9 mouse cellular contexts compared by ENCODE assay signal in the genomic region with DNA sequence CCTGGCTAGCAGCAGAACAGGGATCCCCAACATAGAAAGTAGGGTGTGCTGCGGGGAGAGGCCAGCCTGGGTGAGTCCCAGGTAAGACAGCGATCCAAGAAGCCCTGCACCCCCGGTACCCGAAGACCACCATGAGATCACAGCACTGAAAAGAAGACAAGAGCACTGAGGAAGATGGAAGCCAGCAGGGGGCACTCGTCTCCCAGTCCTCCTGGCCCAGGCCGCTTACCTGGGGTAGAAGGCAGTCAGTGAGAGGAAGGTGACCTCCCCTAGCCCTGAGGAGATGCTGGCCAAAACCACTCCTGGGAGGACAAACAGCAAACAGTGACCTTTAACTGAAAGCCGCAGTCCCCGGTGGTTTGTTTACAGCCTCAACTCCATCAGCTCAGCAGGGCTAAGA. TPM values are rescaled to one million over a fixed set of nuclear protein-coding genes. Genes with fewer than 3 reads are reported as not detected.
DNase-seq lines count a peak whose midpoint lies in the region; ATAC-seq and TF ChIP-seq lines count a peak whose summit lies in the region.
"Had no signal": no experiment of that assay in that cellular context is flagged by ENCODE, and none has a peak within 500 bp of the region (broad histone marks: within the 10 kb centered on the region; RNA-seq: fewer than 3 reads in every experiment).

No protein-coding gene starts in this region.

- H3K36me3 ChIP-seq in kidney, embryonic 14.5 days (ENCODE audit: control insufficient read depth, insufficient read depth, low read length): peaks cover 5% of the 10 kb centered on the region; the same call in 1 of the 2 replicates

- H3K9me3 ChIP-seq in kidney, embryonic 14.5 days (ENCODE audit: control insufficient read depth, low read length): no peaks in the 10 kb centered on the region

- H3K27ac ChIP-seq in kidney, embryonic 14.5 days (ENCODE audit: low read depth, low read length): no peak overlapping the region

- peak; percentile 71 for DNase-seq in CD4-positive, CD25-positive, alpha-beta regulatory T cell, adult 2 months (ENCODE audit: low read depth, low spot score)
- DNase-seq in kidney, adult 11 months: peak; percentile 78
- peak; percentile 36 to 48 for DNase-seq in CD8-positive naive resting alpha-beta T cell, adult 2 months (ENCODE audit: low read depth in 2 of 2, low spot score in 2 of 2)
- DNase-seq in embryo, embryonic 11 days: peak; percentile 47
- peak; percentile 62 for DNase-seq in lung, adult 2 months
- DNase-seq in thymus, postnatal 14 days: peak; percentile 70

- no peak overlapping the region for H3K4me3 ChIP-seq in kidney, embryonic 14.5 days (ENCODE audit: low read length)
- H3K4me3 ChIP-seq in lung, adult 2 months (replicated peaks; ENCODE audit: extremely low read depth, low read depth, low read length): no peak overlapping the region

- no peaks in the 10 kb centered on the region; the same call in 1 of the 2 replicates for H3K4me1 ChIP-seq in kidney, embryonic 14.5 days (ENCODE audit: control insufficient read depth, insufficient read depth, low read length)
- H3K4me1 ChIP-seq in lung, adult 2 months (ENCODE audit: control insufficient read depth, insufficient read depth, low read length): no peaks in the 10 kb centered on the region

- H3K9ac ChIP-seq in kidney, embryonic 14.5 days (ENCODE audit: low read depth, low read length): no peak overlapping the region

- H3K4me2 ChIP-seq in kidney, embryonic 14.5 days (replicated peaks; ENCODE audit: low read depth, low read length): no peak overlapping the region

- no peaks in the 10 kb centered on the region for H3K27me3 ChIP-seq in kidney, embryonic 14.5 days (ENCODE audit: control insufficient read depth, insufficient read depth, low read length)

- peak; percentile 63 for TF ChIP-seq CTCF in lung, adult 2 months (IDR thresholded peaks at IDR 0.05; ENCODE audit: insufficient read depth, low read length)

- TF ChIP-seq POLR2A in lung, adult 2 months (IDR thresholded peaks at IDR 0.05; ENCODE audit: borderline replicate concordance, extremely low read depth, low read depth, low read length): no peak

- 62% methylated on average over 8 of the region's 8 CpGs for WGBS in kidney, embryonic 14.5 days
- 51% methylated on average over 8 of the region's 8 CpGs for WGBS in lung, adult 2 months

- ATAC-seq in CD4-positive, CD25-positive, alpha-beta regulatory T cell, adult 4 months: no peak
- ATAC-seq in kidney, embryonic 14.5 days (ENCODE audit: low FRiP score, low TSS enrichment): no peak

RNA-seq across cellular contexts. Expression of a gene that starts 5.6 kb away (rescaled TPM):
- 1 to 10 TPM in 1 of 2 experiments, under 1 TPM in 1; 0.36 to 1.5 TPM for polyA plus RNA-seq in CD4-positive, CD25-positive, alpha-beta regulatory T cell, adult 4 months (2017; shearing (Covaris generic))
- 0.38 and 0.39 TPM in 2 replicates for polyA plus RNA-seq in kidney, embryonic 14.5 days (2014; fragmentation: Nextera tagmentation; extraction: Ambion mirVana)
- polyA plus RNA-seq in lung, adult 2 months (2012; rRNA removed): 17.6 and 18.1 TPM in 2 replicates

RNA-seq across cellular contexts. Expression of a gene that starts 6.4 kb away (rescaled TPM):
- 100 to 1,000 TPM in 1 of 2 experiments, 10 to 100 TPM in 1; 79.9 to 150 TPM for polyA plus RNA-seq in CD4-positive, CD25-positive, alpha-beta regulatory T cell, adult 4 months (2017; shearing (Covaris generic))
- polyA plus RNA-seq in kidney, embryonic 14.5 days (2014; fragmentation: Nextera tagmentation; extraction: Ambion mirVana): 29.8 and 30.4 TPM in 2 replicates
- 63.8 and 104 TPM in 2 replicates for polyA plus RNA-seq in lung, adult 2 months (2012; rRNA removed)

RNA-seq across cellular contexts. Expression of a gene that starts 13.0 kb away (rescaled TPM):
- polyA plus RNA-seq in CD4-positive, CD25-positive, alpha-beta regulatory T cell, adult 4 months (2017; shearing (Covaris generic)): 100 to 1,000 TPM; 228 to 250 TPM
- polyA plus RNA-seq in kidney, embryonic 14.5 days (2014; fragmentation: Nextera tagmentation; extraction: Ambion mirVana): 174 and 207 TPM in 2 replicates
- 71.6 and 83.9 TPM in 2 replicates for polyA plus RNA-seq in lung, adult 2 months (2012; rRNA removed)

RNA-seq across cellular contexts. Expression of a gene that starts 15.6 kb away (rescaled TPM):
- polyA plus RNA-seq in CD4-positive, CD25-positive, alpha-beta regulatory T cell, adult 4 months (2017; shearing (Covaris generic)): not detected
- not detected in 2 replicates for polyA plus RNA-seq in kidney, embryonic 14.5 days (2014; fragmentation: Nextera tagmentation; extraction: Ambion mirVana)
- polyA plus RNA-seq in lung, adult 2 months (2012; rRNA removed): 0.43 and 0.79 TPM in 2 replicates
- polyA plus RNA-seq: heart, embryonic 14.5 days had no signal

RNA-seq across cellular contexts. Expression of a gene that starts 51.5 kb away (rescaled TPM):
- polyA plus RNA-seq in CD4-positive, CD25-positive, alpha-beta regulatory T cell, adult 4 months (2017; shearing (Covaris generic)): under 1 TPM in 1 of 2 experiments, not detected in 1; 0.42 TPM
- 2.4 and 2.6 TPM in 2 replicates for polyA plus RNA-seq in kidney, embryonic 14.5 days (2014; fragmentation: Nextera tagmentation; extraction: Ambion mirVana)
- 48.1 and 102 TPM in 2 replicates for polyA plus RNA-seq in lung, adult 2 months (2012; rRNA removed)
